Mouse (Mus musculus) ES-E14 (cell line): ENCODE results near the gene Atp8b4. TPM values are rescaled to one million over a fixed set of nuclear protein-coding genes. Genes with fewer than 3 reads are reported as not detected.

ENCODE experiments used
- DNase-seq: peaks from one replicate; pipeline ENCODE4 v3.0.0-alpha.2; 2013; ENCODE audit warnings: low read depth, low spot score
- H3K27ac ChIP-seq: 2 replicates; pipeline ENCODE4 v1.5.1; 2012; ENCODE audit warnings: low read depth, mild to moderate bottlenecking, low read length, moderate library complexity, mixed read lengths; ENCODE audit not compliant: poor library complexity, insufficient read depth, severe bottlenecking
- H3K36me3 ChIP-seq: 2 replicates; pipeline ENCODE4 v1.6.1; 2012; ENCODE audit warnings: mild to moderate bottlenecking, low read length, moderate library complexity, mixed read lengths; ENCODE audit not compliant: control insufficient read depth, poor library complexity, insufficient read depth, severe bottlenecking
- H3K4me1 ChIP-seq, 2 experiments: fragments of 150-350 bp in 1 of 2; sonication (generic) in 1 of 2; 2 replicates each; pipeline ENCODE4 v1.6.1; 2012; ENCODE audit warnings: low read length in 2 of 2, mild to moderate bottlenecking in 1 of 2, mixed read lengths in 1 of 2; ENCODE audit not compliant: control insufficient read depth in 2 of 2, insufficient read depth in 2 of 2, poor library complexity in 1 of 2
- H3K4me3 ChIP-seq, 2 experiments: fragments of 150-350 bp in 1 of 2; sonication (generic) in 1 of 2; 2 replicates each; pipeline ENCODE4 v1.5.1; 2012; ENCODE audit warnings: low read length in 2 of 2, low read depth in 1 of 2, mild to moderate bottlenecking in 1 of 2, mixed read lengths in 1 of 2; ENCODE audit not compliant: insufficient read depth in 1 of 2, poor library complexity in 1 of 2, severe bottlenecking in 1 of 2
- H3K9ac ChIP-seq: 2 replicates; pipeline ENCODE4 v1.6.1; 2012; ENCODE audit warnings: low read depth, mild to moderate bottlenecking, low read length, mixed read lengths; ENCODE audit not compliant: poor library complexity, insufficient read depth, severe bottlenecking
- H3K9me3 ChIP-seq: fragments of 150-350 bp; sonication (generic); 2 replicates; pipeline ENCODE4 v1.6.1; 2012; ENCODE audit warnings: low read depth, mild to moderate bottlenecking, low read length; ENCODE audit not compliant: control insufficient read depth, insufficient read depth
- CHD2 ChIP-seq: IDR thresholded peaks from 2 replicates; pipeline ENCODE4 v1.6.1; 2014; ENCODE audit warnings: mild to moderate bottlenecking, low read depth, low read length, inconsistent platforms
- HCFC1 ChIP-seq: IDR thresholded peaks from 2 replicates; pipeline ENCODE4 v1.6.1; 2012; ENCODE audit warnings: low read length, inconsistent platforms, borderline replicate concordance; ENCODE audit not compliant: insufficient read depth
- MAFK ChIP-seq: IDR thresholded peaks from 2 replicates; pipeline ENCODE4 v1.6.1; 2014; ENCODE audit warnings: mild to moderate bottlenecking, low read depth, low read length, inconsistent platforms; ENCODE audit not compliant: insufficient read depth
- ZC3H11A ChIP-seq: IDR thresholded peaks from 2 replicates; pipeline ENCODE4 v1.6.1; 2012; ENCODE audit warnings: low read depth, mild to moderate bottlenecking, inconsistent platforms, low read length, borderline replicate concordance
- ZNF384 ChIP-seq: IDR thresholded peaks from 2 replicates; pipeline ENCODE4 v1.6.1; 2012; ENCODE audit warnings: low read depth, low read length, inconsistent platforms
- in situ Hi-C, 2 experiments: fragments of 600-800 bp; cut with MboI; formaldehyde crosslinking; loops; one replicate each; pipeline ENCODE4 v1.15.1; 2025; ENCODE audit warnings: low sequenced_read_pairs in 2 of 2, inconsistent platforms in 1 of 2; ENCODE audit not compliant: unreplicated experiment in 2 of 2
- total RNA-seq: library from RNA; depleted of rRNA; stranded (reverse); fragments of 300-350 nt; gene quantifications from 2 replicates; pipeline ENCODE4 v1.2.3, GENCODE M21; 2012

Atp8b4 gene
- total RNA-seq, 1 experiment, result 0.27 TPM

DNA sequence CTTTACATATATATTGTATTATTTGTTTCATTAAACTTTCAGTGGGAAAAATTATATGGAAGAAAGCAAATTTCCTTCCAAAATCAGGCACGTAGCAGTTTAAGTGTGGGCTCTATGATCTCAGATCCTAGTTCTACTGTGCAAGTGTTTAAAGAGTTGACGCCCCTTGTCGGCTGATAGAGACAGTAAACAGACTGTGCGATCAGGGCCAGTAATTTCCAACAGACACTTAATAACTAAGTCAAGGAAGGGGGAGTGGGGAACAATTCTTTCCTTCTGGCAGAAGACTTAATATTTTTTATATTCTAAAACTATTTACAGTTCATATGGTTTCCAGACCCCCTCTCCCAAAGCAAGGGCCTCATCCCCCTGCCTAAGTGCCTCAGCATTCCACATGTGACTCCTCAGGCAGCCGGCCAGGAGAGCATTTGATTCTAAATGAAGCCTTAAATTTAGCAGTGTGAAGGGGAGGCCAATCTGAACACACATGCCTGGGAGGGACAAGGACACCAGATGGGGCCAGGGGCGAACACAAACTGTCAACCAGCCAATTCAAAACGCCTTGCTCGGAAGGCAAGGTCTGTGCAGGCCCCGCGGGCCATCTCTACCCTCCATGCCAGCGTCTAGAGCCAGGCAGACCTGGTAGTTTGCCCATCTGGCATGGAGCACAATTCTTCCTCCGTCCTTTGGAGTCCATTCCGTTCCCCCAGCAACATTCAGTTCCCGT is 50.1 kb downstream of the Atp8b4 start:
- 0 out of 4 replicates have a peak overlapping the region, but pooled peaks of 1 of the 2 experiments have one; percentile 17 for H3K4me3 ChIP-seq
- peak overlapping the region; percentile 1; the same call in 1 of the 2 replicates for H3K27ac ChIP-seq
- no peaks in the 10 kb centered on the region for H3K36me3 ChIP-seq
- no peak for DNase-seq
- no peaks in the 10 kb centered on the region for H3K4me1 ChIP-seq
- TF ChIP-seq ZC3H11A, result no peak
- no peak for TF ChIP-seq CHD2
- no peak for TF ChIP-seq HCFC1
- TF ChIP-seq ZNF384, result no peak
- TF ChIP-seq MAFK, result no peak
- no peaks in the 10 kb centered on the region for H3K9me3 ChIP-seq
- in situ Hi-C loops, result no loop called here
- H3K9ac ChIP-seq, result no peak overlapping the region

DNA sequence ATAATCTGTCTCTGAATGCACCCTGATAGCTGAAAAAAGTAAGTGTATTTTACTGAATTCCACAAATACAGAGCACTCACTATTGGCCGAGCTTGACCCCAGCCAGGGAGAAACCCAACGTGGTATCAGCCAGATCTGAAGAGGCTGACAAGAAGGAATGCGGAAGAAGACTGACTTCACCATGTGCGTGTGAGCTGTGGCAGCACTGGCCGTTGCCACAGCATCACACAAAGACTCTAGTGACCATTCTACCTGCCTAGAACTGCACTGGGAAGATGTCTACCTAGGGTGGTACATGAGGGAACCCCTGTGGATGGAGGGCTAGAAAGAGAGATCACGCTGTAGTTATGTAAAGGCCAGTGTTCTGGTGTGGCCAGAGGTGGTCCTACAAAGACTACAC is 55.4 kb downstream of the Atp8b4 start:
- Histone ChIP-seq H3K4me1 (no peaks in the 10 kb centered on the region), H3K4me3 (no peak overlapping the region), H3K9ac (no peak overlapping the region), H3K27ac (no peak overlapping the region), H3K9me3 (no peaks in the 10 kb centered on the region), H3K36me3 (no peaks in the 10 kb centered on the region)
- DNase-seq, result no peak
- in situ Hi-C loops, result no loop called here
- TF ChIP-seq ZNF384 (no peak), MAFK (no peak), ZC3H11A (no peak), CHD2 (no peak), HCFC1 (no peak)

DNA sequence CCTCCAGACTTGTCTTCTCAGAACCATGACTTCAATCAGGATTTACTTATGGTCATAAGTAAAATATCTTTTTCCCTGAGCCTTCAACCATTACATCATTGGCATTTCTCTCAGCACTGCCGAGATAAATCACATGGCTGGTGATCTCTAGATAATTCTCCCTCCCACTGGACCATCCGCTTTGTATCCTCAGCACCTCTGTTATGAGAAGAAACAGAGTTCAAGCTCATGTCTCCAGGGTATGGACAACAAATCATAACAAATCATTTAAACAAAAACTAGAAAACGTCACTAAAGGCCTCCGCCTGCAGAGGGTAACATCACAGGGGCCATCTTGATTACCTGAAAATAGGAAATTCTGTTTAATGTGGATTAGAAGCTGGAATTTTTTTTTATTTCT is 58.9 kb downstream of the Atp8b4 start:
- no peak for TF ChIP-seq ZNF384
- TF ChIP-seq ZC3H11A, result no peak
- TF ChIP-seq HCFC1, result no peak
- no peak for TF ChIP-seq CHD2
- TF ChIP-seq MAFK, result no peak
- Histone ChIP-seq H3K9ac (no peak overlapping the region), H3K36me3 (no peaks in the 10 kb centered on the region), H3K4me1 (no peaks in the 10 kb centered on the region), H3K9me3 (no peaks in the 10 kb centered on the region), H3K4me3 (no peak overlapping the region), H3K27ac (no peak overlapping the region)
- in situ Hi-C loops, result no loop called here
- DNase-seq, result no peak

DNA sequence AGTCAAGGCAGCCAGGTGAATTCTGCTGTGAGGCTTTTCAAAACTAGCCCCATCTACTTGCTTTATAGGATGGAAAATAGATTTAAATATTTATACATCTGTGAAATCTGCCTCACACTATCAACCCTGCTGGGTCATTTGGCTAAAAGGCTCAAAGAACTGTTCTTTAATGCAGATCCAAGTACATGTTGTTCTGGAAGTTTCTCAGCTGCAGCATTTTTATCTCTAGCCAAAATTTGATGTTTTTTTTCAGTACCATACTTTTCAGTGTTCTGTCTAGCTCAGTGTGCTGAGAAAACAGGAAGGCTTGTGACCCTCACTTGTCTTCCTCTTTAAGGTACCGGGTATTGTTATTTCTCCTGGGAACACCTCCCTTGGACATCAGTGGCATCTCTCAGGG is 65.8 kb downstream of the Atp8b4 start:
- no peaks in the 10 kb centered on the region for H3K4me1 ChIP-seq
- no peak overlapping the region for H3K9ac ChIP-seq
- no peak for TF ChIP-seq MAFK
- TF ChIP-seq CHD2, result no peak
- TF ChIP-seq ZNF384, result no peak
- no peak overlapping the region for H3K4me3 ChIP-seq
- H3K9me3 ChIP-seq, result no peaks in the 10 kb centered on the region
- H3K27ac ChIP-seq, result no peak overlapping the region
- no peak for DNase-seq
- no peaks in the 10 kb centered on the region for H3K36me3 ChIP-seq
- in situ Hi-C loops, result no loop called here
